Mouse (Mus musculus): ENCODE results near the gene Lcn8.

DNA sequence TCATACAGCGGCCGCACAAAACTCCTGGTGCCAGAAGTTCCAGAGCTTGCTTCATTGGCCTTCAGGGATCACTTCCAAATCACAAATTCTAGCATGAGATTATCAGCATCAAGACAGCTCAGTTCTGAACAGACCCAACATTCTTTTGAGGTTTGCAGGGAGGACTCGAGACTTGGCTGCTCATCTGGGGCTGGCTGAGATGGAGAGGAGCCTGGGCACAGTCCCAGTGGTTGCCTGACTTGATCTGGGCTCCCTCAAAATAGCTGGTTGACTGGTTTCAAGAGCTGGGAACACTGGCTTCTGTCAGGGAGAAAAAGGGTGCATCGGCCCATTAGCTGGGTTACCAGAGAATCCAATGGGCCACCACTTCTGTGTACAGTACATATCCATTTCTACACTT lies 3.8 kb downstream of the Lcn8 start:
- TF ChIP-seq CTCF (IDR thresholded peaks at IDR 0.05; ENCODE audit: low read depth) (no peak), EP300 (IDR thresholded peaks at IDR 0.05; ENCODE audit: low read depth) (no peak)
